Mouse (Mus musculus) cerebellum, adult 2 months (tissue): ENCODE results near the gene Slc17a9. TPM values are rescaled to one million over a fixed set of nuclear protein-coding genes. Genes with fewer than 3 reads are reported as not detected.

Experiments used
- DNase-seq, 2 experiments: peaks; one replicate each; pipeline ENCODE4 v3.0.0; 2021
- H3K27ac ChIP-seq: fragments of 200-500 bp; 2 replicates; pipeline ENCODE4 v1.5.1; 2012; ENCODE audit warnings: low read length, control low read depth, inconsistent platforms; ENCODE audit not compliant: insufficient read depth
- H3K27me3 ChIP-seq: fragments of 200-500 bp; 2 replicates; pipeline ENCODE4 v1.6.1; 2012; ENCODE audit warnings: inconsistent platforms, mild to moderate bottlenecking, low read length, moderate library complexity; ENCODE audit not compliant: control insufficient read depth, insufficient read depth
- H3K4me1 ChIP-seq: fragments of 200-500 bp; 2 replicates; pipeline ENCODE4 v1.6.1; 2011; ENCODE audit warnings: low read length; ENCODE audit not compliant: control insufficient read depth, insufficient read depth
- H3K4me3 ChIP-seq: fragments of 200-500 bp; replicated peaks from 2 replicates; pipeline ENCODE3; 2011; ENCODE audit warnings: mild to moderate bottlenecking, low read depth, low read length, control low read depth; ENCODE audit not compliant: insufficient read depth
- CTCF ChIP-seq: fragments of 200-500 bp; IDR thresholded peaks from 2 replicates; pipeline ENCODE4 v1.5.1; 2011; ENCODE audit warnings: low read depth, mild to moderate bottlenecking, control low read depth, low read length, moderate library complexity, borderline replicate concordance; ENCODE audit not compliant: insufficient read depth
- POLR2A ChIP-seq: fragments of 200-500 bp; IDR thresholded peaks from 2 replicates; pipeline ENCODE4 v1.6.1; 2011; ENCODE audit warnings: low read length, control low read depth, borderline replicate concordance; ENCODE audit not compliant: insufficient read depth
- WGBS: fragments of 180-500 bp; shearing (Covaris S2); methylation state at CpG from one replicate; pipeline ENCODE4 v1.1.7; 2018; 5-methylcytosine and 5-hydroxymethylcytosine counted together
- polyA plus RNA-seq: library from polyadenylated mRNA; depleted of rRNA; stranded (reverse); fragments of >200 nt; gene quantifications from 2 replicates; pipeline ENCODE4 v1.2.3, GENCODE M21; 2012; rRNA removed

Gene Slc17a9
- polyA plus RNA-seq, 1 experiment, result 1.2 TPM

- DNase-seq, result no peak
- Histone ChIP-seq H3K27ac (peak overlapping the region; percentile 38), H3K27me3 (no peaks in the 10 kb centered on the region), H3K4me1 (peaks cover 24% of the 10 kb centered on the region), H3K4me3 (no peak overlapping the region)
- whole genome bisulfite sequencing, result 78% methylated on average over 13 of the region's 13 CpGs
- no peak for TF ChIP-seq CTCF
- TF ChIP-seq POLR2A, result no peak
These were observed 62.6 kb downstream of the Slc17a9 start for GRCm38 (mm10) chr2:180787566-180788232.

DNA sequence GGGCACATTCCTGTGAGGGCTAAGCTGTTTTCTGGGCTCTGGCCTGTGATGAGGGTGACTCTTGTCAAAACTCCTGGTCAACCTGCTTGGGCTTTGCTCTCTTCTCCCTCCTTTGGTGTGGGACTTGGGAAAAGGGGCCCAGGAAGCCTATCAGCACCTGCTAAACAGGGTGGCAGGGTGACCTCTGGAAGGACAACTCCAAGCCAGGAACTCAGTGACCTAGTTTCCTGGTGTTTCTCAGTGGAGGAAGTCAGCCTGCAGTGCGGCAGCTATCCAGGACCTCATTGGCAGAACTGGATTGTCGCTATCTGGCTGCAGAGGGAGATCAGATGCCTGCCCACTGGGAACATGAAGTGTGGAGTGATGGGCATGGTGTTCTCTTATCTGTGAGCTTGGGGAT lies 63.3 kb downstream of the Slc17a9 start:
- Histone ChIP-seq H3K27me3 (no peaks in the 10 kb centered on the region), H3K4me3 (no peak overlapping the region), H3K27ac (peak overlapping the region; percentile 38), H3K4me1 (peaks cover 26% of the 10 kb centered on the region)
- 2% methylated on average over 2 of the region's 2 CpGs for WGBS
- TF ChIP-seq POLR2A, result no peak
- no peak for TF ChIP-seq CTCF
- DNase-seq, result peak; percentile 70 to 74

GRCm38 (mm10) chr2:180788843-180789242 lies 63.8 kb downstream of the Slc17a9 start:
- peaks cover 30% of the 10 kb centered on the region for H3K4me1 ChIP-seq
- WGBS, result 4% methylated on average over 7 of the region's 7 CpGs
- TF ChIP-seq POLR2A (0 out of 2 replicates have a peak, but pooled peaks have one; percentile 31), CTCF (0 out of 2 replicates have a peak, but pooled peaks have one; percentile 16)
- peak overlapping the region; percentile 51 for H3K27ac ChIP-seq
- no peak overlapping the region for H3K4me3 ChIP-seq
- peak; percentile 75 to 81 for DNase-seq
- H3K27me3 ChIP-seq, result no peaks in the 10 kb centered on the region

- H3K4me1 ChIP-seq, result peaks cover 31% of the 10 kb centered on the region
- H3K27ac ChIP-seq, result no peak overlapping the region
- 43% methylated on average over 4 of the region's 4 CpGs for WGBS
- TF ChIP-seq CTCF, result peak; percentile 87
- no peak for TF ChIP-seq POLR2A
- H3K4me3 ChIP-seq, result no peak overlapping the region
- peak; percentile 64 to 74 for DNase-seq
- H3K27me3 ChIP-seq, result no peaks in the 10 kb centered on the region
These were observed 66.6 kb downstream of the Slc17a9 start for GRCm38 (mm10) chr2:180791674-180792073.

Other genes starting within 250 kb of the Slc17a9 start
- 0.79 and 1.3 TPM in 2 replicates for gene Ntsr1, start 225.3 kb upstream of the Slc17a9 start, polyA plus RNA-seq
- 32.2 and 34.6 TPM in 2 replicates for gene Mrgbp, start 144.0 kb upstream of the Slc17a9 start, polyA plus RNA-seq
- gene Ogfr, start 136.0 kb upstream of the Slc17a9 start, polyA plus RNA-seq, result 54.2 and 56.1 TPM in 2 replicates
- gene Col9a3, start 127.5 kb upstream of the Slc17a9 start, polyA plus RNA-seq, result 38.8 and 50.4 TPM in 2 replicates
- 0.11 and 0.24 TPM in 2 replicates for gene Tcfl5, start 82.6 kb upstream of the Slc17a9 start, polyA plus RNA-seq
- 36.2 and 37.9 TPM in 2 replicates for gene Dido1, start 15.3 kb upstream of the Slc17a9 start, polyA plus RNA-seq
- 61.6 and 65.4 TPM in 2 replicates for gene Gid8, start 15.1 kb upstream of the Slc17a9 start, polyA plus RNA-seq
- gene Bhlhe23, start 51.6 kb downstream of the Slc17a9 start, polyA plus RNA-seq, result 0.06 TPM in 1 of 2 replicates, not detected in the other
- 52.3 and 59.7 TPM in 2 replicates for gene Ythdf1, start 195.7 kb downstream of the Slc17a9 start, polyA plus RNA-seq
- 1.0 TPM in 2 replicates for gene Birc7, start 203.8 kb downstream of the Slc17a9 start, polyA plus RNA-seq
- 64.1 and 75.2 TPM in 2 replicates for gene Nkain4, start 229.4 kb downstream of the Slc17a9 start, polyA plus RNA-seq
- gene Arfgap1, start 242.0 kb downstream of the Slc17a9 start, polyA plus RNA-seq, result 118 and 122 TPM in 2 replicates